Mouse (Mus musculus): ENCODE data around the gene Lsm7.

DNA sequence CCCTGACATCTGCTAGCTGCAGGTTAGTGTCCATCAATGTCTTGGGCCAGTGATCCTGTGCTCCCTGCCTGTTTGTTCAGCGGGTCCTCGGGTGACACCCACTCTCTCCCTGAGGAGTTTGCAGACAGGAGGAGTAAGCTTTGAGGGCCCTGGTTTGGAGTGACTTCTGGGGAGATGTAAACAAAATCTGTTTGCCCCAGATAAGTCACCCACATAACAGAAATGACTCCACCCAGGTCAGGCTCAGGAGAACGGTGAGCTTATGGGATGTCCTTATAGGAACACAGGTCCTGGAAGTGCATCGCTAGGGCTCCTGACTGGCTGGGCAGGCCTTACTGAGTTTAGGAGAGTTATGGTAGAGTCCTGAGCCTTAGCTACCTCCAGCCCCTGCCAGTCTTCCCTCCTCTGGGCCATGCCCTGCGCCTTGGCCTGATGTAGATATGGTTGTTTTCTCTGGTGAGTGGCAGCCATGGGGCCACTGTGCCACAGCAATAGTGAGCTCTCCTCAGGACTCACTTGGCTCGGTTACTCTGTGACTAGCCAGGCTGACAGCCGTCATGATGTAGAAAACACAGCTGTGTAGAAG, 3.4 kb upstream of the Lsm7 start:
- TF ChIP-seq POLR2A (IDR thresholded peaks at IDR 0.05; ENCODE audit: insufficient read depth, low read length) (no peak), CTCF (IDR thresholded peaks at IDR 0.05; ENCODE audit: low read depth, low read length) (no peak)

Data from ES-Bruce4 (cell line).